ENCODE assay signal across 9 mouse cellular contexts in the genomic region with DNA sequence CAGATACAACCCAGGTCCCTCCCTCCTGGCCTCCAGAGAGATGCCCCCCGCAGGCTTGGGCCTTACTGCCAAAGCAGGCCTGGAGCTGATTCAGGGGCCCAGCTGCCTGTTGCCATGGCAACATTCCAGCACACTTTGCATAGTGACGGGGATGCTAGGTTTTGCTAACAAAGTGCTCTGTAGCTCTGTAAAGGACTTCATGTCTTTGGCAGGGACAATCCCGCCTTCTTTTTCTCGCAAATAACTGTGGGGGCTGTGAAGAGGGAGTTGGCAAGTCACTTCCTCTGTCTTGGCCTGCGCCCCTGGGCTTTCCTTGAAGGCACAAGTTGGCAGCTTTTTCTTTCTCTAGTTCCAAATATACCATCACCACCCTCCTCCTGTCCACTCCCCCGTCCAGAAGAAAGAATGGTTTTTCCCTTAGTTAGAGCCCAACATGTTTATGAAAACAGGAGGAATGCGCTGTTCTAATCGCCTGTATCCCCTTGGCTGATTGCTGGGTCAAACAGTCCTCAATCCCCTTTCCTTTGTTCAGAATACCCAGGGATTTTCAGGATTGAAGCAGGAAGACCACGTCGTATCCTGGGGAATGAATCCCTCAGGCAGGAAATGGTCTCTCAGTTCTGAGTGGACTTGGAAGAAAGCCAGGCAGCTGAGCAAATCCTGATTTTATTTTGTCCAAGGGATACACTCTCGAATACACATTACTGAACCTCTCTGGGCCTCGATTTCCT.
DNase-seq lines count a peak whose midpoint lies in the region; ATAC-seq and TF ChIP-seq lines count a peak whose summit lies in the region.
"Had no signal": no experiment of that assay in that cellular context is flagged by ENCODE, and none has a peak within 500 bp of the region (broad histone marks: within the 10 kb centered on the region; RNA-seq: fewer than 3 reads in every experiment).

No protein-coding gene starts in this region.

- H3K9ac ChIP-seq in hindbrain, embryonic 13.5 days: no peak overlapping the region
- H3K9ac ChIP-seq in midbrain, postnatal 0 days (replicated peaks; ENCODE audit: low read length, poor library complexity, severe bottlenecking): no peak overlapping the region

- peak; percentile 85 for ATAC-seq in hindbrain, embryonic 13.5 days (ENCODE audit: low FRiP score)
- ATAC-seq in midbrain, postnatal 0 days (ENCODE audit: low FRiP score): peak; percentile 85

- H3K4me1 ChIP-seq in hindbrain, embryonic 13.5 days (replicated peaks): peaks cover 11% of the 10 kb centered on the region
- 0 out of 2 replicates have a peak, but pooled peaks cover 4% of the 10 kb centered on the region for H3K4me1 ChIP-seq in midbrain, postnatal 0 days (ENCODE audit: insufficient read depth, low read length)
- H3K4me1 ChIP-seq: megakaryocyte, embryonic 14.5 days had no signal

- H3K27me3 ChIP-seq in hindbrain, embryonic 13.5 days: peaks cover 37% of the 10 kb centered on the region
- no peaks in the 10 kb centered on the region for H3K27me3 ChIP-seq in midbrain, postnatal 0 days (ENCODE audit: insufficient read depth, low read length)

- DNase-seq in Muller cell, postnatal 12 days (ENCODE audit: inconsistent ontology term): peak; percentile 41
- peak; percentile 59 for DNase-seq in cerebellum, adult 9-11 months
- peak; percentile 63 to 73 for DNase-seq in frontal cortex, postnatal 10 days (ENCODE audit: low spot score in 2 of 2)
- peak; percentile 77 to 79 for DNase-seq in left cerebral cortex, postnatal 10 days (ENCODE audit: extremely low spot score in 1 of 2, low spot score in 2 of 2)
- DNase-seq in midbrain, postnatal 0 days (ENCODE audit: low spot score): peak; percentile 89
- no peak for DNase-seq in spleen, postnatal 36 days (ENCODE audit: low spot score in 2 of 2)
- no peak for DNase-seq in yolk sac, embryonic 10.5 days (ENCODE audit: low spot score)

- H3K4me2 ChIP-seq in hindbrain, embryonic 13.5 days: no peak overlapping the region
- H3K4me2 ChIP-seq in midbrain, postnatal 0 days (ENCODE audit: low read depth, low read length, poor library complexity, severe bottlenecking): no peak overlapping the region

- intact Hi-C loops in left cerebral cortex, postnatal 10 days (cut with DNase I): no loop called here

- H3K4me3 ChIP-seq in hindbrain, embryonic 13.5 days: no peak overlapping the region
- no peak overlapping the region for H3K4me3 ChIP-seq in midbrain, postnatal 0 days (ENCODE audit: low read depth, low read length)
- H3K4me3 ChIP-seq: megakaryocyte, embryonic 14.5 days had no signal

- no peak for TF ChIP-seq CTCF in midbrain, postnatal 0 days (IDR thresholded peaks at IDR 0.05)

- H3K27ac ChIP-seq in hindbrain, embryonic 13.5 days: peak overlapping the region; percentile 71
- H3K27ac ChIP-seq in midbrain, postnatal 0 days (ENCODE audit: low read depth, low read length): peak overlapping the region; percentile 63

- H3K36me3 ChIP-seq in hindbrain, embryonic 13.5 days: no peaks in the 10 kb centered on the region
- H3K36me3 ChIP-seq in midbrain, postnatal 0 days (ENCODE audit: insufficient read depth, low read length): no peaks in the 10 kb centered on the region

- H3K9me3 ChIP-seq in hindbrain, embryonic 13.5 days: no peaks in the 10 kb centered on the region
- no peaks in the 10 kb centered on the region for H3K9me3 ChIP-seq in midbrain, postnatal 0 days (ENCODE audit: low read length)
- H3K9me3 ChIP-seq: megakaryocyte, embryonic 14.5 days had no signal

- 25% methylated on average over 12 of the region's 12 CpGs for WGBS in hindbrain, embryonic 13.5 days
- 21% methylated on average over 12 of the region's 12 CpGs for WGBS in midbrain, postnatal 0 days

Comparison
In these comparisons a context has a peak if more than half of its experiments do, and no peak if none do; other contexts are left out.
1. DNase-seq: peak in Muller cell, postnatal 12 days (single experiment), cerebellum, adult 9-11 months (single experiment), frontal cortex, postnatal 10 days (2 of 2), left cerebral cortex, postnatal 10 days (2 of 2) and midbrain, postnatal 0 days (single experiment); none in spleen, postnatal 36 days (0 of 2) and yolk sac, embryonic 10.5 days (single experiment).